Mouse (Mus musculus) brain, embryonic 14.5 days (tissue): ENCODE measurements at regions not wholly inside any gene's neighbourhood (a gene's known extent, or its start where the extent isn't known, plus 50 kb on each side); places are given as distances from the start of the nearest gene placed in this dataset.

Experiments
- CTCF ChIP-seq: fragments of 200-500 bp; IDR thresholded peaks from 2 replicates; pipeline ENCODE4 v1.5.1; 2012; ENCODE audit warnings: inconsistent platforms, mild to moderate bottlenecking, moderate library complexity, borderline replicate concordance; ENCODE audit not compliant: insufficient read depth, insufficient read length; ENCODE audit errors: extremely low read depth
- POLR2A ChIP-seq: fragments of 200-500 bp; IDR thresholded peaks from 2 replicates; pipeline ENCODE4 v1.6.1; 2012; ENCODE audit warnings: mild to moderate bottlenecking, inconsistent platforms, borderline replicate concordance; ENCODE audit not compliant: poor library complexity, insufficient read depth, insufficient read length, severe bottlenecking; ENCODE audit errors: extremely low read depth

- TF ChIP-seq POLR2A (no peak), CTCF (no peak)
Measured at GRCm38 (mm10) chr2:45205756-45206155, 88.6 kb upstream of the Zeb2 start.
